Mouse (Mus musculus): Measurements from ENCODE around the gene Nmnat2.
"Not testable (repeated sequence)": the region's sequence is repeated elsewhere in the genome, so short reads cannot be mapped to it uniquely, and the experiment has no call there.

Gene Nmnat2

DNA sequence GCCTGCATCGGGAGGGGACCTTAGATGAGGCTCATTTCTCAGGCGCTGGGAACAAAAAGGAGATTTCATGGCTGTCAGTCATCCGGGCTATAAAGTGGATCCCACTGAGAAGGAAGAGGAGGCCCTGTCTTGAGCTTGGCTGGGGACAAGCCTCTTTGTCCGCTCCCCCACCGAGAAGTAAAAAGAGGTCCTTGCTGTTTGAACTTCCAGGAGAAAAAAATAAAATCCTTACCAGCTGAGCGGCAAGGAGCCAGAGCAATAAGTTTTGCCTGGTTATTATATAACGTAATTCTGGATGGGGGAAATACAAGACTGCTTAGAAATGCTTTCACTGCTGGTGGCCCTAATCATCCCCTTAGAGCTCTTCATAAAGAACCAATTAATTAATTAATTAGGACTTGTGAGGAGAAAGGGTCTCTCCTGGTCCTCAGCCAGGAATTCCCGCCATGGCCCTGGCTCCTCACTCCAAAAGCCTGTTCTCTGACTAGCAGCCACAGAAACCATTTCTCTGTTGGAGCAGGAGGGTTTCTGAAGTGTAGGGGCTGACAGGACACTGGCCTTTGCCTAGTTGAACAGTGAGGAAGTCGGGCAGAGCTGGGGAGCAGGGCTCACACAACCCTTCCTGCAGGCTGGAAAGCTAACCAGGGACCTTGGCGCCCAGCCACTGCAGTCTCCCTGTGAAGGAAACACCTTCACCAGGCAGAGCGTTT is 99.5 kb downstream of the Nmnat2 start:
- no peak for DNase-seq (ENCODE audit: low spot score in 2 of 2)

DNA sequence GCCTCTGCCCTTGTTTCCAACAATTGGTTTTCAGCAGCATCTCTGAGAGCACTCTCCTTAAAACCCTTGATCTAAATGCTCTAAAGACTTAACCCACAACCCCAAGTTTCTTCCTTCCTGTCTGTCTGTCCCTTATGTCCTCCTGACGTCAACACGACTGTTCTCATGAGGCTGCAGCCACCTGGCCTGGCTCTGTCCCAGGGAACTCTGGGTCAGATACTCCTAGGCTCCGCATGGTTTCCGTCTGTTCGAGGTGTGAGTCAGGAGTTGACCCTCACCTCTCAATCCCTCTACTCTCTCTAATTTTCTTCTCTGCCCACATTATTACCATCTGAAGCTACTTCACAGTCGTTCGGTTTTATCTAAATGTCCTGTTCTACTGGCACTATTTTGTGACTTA is 103.5 kb downstream of the Nmnat2 start:
- DNase-seq (ENCODE audit: low spot score in 2 of 2) = no peak

DNA sequence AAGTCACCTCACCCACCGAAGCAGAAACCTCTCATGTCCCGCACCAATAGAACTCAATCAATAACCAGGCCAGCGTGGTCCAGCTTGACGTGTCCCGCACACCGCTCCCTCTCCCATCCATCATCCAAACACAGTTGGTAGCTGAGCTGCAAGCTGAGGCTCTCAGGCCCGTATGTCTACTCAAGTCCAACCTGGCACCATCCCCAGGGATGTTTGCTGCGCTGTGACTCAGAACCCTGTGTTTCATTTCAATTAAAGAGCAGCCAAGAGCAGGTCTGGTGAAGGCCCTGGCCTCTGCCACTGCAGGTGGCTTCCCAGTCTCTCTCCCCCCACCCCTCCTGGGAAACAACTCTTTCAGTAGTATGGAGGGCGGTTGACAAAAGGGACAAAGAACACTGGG is 104.8 kb downstream of the Nmnat2 start:
- no peak for DNase-seq (ENCODE audit: low spot score in 2 of 2)

DNA sequence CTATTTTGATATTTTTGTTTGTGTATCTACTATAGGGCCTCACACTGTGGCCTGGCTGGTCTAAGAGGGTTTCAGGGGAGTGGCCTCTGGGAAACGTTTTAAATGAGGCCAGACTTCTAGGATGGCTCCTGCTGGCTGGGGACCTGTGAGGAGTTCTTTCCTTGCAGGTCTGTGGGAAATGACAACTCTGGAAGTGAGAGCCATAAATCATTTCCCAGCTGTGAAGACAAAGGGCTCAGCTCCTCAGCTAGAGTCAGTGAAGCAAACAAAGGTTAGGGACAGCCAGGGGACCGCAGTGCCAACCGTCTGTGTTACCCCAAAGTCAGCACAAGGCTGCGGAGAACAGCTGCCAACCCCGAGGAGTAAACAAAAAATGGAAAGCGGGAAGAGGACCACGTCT is 107.8 kb downstream of the Nmnat2 start:
- DNase-seq (ENCODE audit: low spot score in 2 of 2) = no peak

DNA sequence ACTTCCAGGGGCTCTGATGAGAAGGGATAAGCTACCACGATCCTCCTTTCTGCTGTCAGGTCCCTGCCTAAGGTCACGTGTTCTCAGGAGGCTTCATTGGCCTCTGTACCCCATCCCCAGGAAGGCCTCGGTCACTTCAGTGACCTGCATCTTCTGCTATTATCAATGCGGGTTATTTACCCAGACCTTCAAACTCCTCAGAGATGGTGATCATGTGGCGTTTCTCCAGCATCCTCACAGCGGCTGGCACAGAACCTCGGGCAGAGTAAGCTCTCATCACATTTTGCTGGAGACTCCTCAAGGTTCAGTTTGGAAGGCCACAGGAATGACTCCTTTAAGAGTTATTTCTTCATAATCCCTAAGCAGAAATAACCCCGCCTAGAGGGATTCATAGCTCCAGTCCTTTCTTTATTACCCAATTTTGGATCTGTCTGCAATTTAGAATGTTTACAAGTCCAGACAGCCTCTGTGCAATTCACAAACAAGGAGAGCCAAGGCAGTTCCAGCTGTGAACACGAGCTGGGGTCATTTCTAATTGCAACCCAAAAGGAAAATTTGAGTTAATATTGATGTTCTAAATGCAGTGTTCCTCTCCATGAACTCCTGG is 110.1 kb downstream of the Nmnat2 start:
- no peak for DNase-seq (ENCODE audit: low spot score in 2 of 2)

DNA sequence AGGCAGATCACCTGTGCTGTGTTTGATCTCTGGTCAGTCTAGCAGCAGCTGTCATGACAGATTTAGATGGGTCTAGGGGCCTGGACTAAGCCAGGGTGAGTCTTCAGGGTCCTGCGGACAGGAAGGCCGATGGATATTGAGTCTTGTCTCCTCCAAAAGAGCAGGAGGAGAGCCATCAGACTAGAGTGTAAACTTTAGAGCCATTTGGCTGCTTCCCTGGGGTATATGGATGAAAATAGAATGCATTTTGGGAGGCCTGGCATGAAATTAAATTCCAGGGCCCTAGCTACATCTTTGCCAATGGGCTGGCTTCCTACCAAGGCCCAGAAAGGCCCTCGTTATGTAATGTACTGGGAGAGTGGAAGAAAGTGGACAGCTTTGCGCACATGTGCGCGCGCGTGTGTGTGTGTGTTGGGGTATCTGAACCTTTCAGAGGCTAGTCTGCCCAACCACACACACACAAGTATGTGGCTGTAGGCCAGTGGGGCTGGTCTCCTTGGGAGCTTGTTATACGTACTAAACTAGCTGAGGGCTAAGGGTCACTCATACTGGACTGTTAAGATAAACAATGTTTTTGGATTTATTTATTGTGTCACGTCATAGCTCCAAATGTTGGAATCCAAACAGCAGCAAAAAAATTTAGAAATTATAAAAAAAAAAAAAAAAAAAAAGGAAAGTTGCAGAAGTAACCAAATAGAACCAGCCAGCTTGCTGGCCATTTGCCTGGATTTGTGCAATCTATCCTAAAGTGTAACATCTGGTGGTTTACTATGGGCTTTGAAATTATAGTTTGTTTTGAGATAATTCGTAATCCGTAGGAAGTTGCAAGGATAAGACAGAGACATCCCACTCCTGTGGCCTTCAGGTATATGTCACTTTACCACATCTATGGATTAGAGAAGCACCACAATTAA is 110.9 kb downstream of the Nmnat2 start:
- DNase-seq (ENCODE audit: low spot score in 2 of 2) = no peak

DNA sequence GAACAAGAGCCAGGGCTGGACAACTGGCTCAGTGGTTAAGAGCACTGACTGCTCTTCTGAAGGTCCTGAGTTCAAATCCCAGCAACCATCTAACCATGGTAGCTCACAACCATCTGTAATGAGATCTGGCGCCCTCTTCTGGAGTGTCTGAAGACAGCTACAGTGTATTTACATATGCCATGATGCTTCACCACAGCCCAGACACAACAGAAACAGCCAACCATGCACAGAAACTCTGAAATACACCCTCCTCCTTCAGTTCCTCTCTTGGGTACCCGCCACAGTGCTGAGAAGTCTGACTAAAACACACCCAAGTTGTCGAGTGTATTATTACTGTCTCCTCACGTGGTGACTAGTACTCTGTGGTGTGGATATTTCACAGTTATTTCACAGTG is 111.6 kb downstream of the Nmnat2 start:
- no peak for DNase-seq (ENCODE audit: low spot score in 2 of 2)

DNA sequence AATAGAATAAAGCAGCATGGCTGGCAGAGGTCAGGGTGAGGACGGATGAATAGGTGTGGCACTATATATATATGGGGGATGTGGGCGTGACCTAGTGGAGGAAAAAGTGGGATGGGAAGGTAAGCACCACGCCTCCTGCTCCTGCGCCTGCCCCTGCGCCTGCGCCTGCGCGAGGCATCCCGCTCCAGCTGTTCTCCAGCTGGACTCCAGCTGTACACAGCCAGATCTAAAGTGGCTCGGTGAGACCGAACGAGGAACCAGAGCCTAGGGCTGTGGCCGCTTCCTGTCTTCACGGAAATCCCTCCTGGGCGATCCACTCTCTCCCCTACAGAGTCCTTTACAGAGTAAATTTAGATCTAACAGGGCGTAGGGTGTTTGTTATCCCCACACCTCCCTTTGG is 116.8 kb downstream of the Nmnat2 start:
- no peak for DNase-seq (ENCODE audit: low spot score in 2 of 2)

DNA sequence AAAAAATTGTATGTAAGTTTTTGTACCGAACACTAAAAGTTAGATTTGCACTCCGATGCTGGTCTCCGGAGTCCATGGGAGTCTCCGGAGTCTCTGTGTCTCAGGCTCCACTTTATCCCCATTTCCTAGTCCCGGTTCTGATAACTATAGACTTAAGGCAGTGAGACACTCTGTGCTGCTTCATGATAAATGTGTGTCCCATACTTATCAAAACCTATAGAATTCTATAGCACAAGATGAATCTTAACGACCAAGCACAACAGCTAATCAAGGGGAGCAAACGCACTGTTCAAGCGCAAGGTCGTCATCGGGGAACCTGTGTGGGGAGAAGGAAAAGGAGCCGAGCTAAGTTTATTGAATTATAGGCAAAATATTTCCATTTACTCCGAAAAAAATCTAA is 117.2 kb downstream of the Nmnat2 start:
- no peak for DNase-seq (ENCODE audit: low spot score in 2 of 2)

DNA sequence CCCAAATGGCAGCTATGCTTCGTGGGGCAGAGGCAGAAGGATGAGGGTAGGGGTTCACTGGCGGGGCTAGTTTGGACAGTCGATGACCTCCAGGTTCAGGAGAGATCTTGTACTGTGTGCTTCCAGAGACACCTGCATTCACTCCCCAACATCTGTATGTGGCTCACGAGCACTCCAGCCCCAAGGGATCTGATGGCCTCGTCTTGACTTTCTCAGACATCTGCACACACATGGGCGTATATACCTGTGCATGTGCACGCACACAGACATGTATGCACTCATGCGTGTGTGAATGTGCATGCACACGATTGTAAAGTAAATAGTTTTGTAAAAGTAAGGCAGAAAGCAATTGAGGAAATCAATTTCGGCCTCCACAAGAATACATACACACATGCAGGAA is 117.9 kb downstream of the Nmnat2 start:
- DNase-seq (ENCODE audit: low spot score in 2 of 2) = no peak

DNA sequence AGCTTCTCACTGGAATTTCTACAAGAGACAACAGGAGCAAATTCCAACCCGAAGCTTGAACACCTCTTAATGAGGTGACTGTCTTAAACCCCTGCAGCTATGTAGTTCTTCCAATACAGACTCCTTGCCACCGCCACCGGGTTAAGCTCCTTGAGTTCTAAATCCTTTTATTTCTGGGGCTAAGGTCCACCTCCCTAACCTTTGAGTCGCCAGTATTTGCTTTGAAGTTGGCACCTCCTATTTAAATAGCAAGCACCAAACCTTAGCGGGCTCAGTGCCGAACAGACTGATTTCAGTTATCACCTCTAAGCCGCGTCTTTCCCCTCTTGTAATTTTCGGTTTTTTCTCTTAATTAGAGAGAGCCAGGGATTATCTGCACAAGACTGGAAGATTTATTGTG is 118.6 kb downstream of the Nmnat2 start:
- DNase-seq (ENCODE audit: low spot score in 2 of 2) = no peak

DNA sequence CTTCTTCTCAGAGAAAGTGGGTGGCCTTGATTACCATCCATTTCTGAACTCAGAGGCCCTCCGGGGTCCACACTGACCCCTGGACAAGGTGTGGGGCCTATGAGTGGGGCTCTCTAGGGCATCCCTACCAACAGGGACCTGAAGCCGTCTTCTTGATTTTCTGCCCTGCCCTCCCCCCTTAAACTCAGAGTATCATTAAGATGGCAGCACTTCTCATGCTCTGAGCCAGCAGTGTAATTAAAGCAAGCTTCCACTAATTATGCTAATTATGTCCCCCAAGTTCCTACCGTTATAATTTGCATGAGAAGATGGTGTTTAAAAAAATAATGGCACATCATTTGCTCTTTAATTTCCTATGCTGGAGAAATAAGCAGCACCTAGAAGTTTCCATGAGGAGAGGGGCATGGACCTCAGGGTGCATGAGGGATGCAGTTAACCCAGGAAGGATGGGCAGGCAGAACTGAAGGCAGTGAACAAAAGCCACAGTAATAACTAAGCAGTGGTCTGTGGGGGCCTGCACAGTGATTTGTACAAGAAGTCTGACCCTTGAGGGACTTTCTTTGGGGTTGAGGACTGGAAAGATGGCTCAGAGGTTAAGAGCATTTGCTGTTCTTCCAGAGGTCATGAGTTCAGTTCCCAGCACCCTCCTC is 120.4 kb downstream of the Nmnat2 start:
- no peak for DNase-seq (ENCODE audit: low spot score in 2 of 2)

DNA sequence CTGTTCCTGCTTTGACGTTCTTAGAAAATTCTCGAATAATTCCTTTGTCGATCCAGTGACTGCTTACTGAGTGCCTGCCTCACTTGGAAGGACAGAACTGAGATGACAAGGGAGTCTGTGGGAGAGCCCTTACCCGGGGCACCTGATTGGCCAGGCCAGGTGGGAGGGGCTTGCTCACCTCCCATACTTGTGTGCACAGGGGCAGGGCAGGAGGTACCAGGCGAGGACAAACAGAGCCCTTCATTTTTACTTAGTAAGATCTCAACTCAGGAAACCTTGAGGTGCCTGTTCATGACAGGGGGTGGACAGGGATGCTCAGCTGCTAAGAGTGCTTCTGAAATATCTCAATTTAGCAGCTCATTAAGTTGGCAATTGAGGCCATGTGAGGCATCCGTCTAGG is 121.2 kb downstream of the Nmnat2 start:
- no peak for DNase-seq (ENCODE audit: low spot score in 2 of 2)

DNA sequence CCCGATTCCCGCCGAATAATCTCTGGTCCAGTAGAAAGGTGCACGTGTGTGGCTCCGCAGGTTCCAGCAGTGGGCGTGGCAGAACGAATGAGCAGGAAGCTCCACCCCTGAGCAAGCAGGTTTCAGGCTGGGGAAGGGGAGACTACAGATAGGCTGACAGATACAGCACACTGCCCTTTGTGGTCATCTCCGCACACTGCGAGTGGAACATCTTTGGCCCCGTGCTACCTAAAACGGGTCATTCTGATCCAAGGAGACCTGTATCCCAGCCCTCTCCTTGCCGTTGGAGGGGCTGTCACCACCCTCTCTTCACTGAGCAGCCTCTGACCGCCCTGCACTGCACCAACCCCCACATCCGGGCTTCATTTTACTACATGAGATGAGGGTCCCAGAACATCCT is 128.4 kb downstream of the Nmnat2 start:
- not testable (repeated sequence) for DNase-seq (ENCODE audit: low spot score in 2 of 2)

DNA sequence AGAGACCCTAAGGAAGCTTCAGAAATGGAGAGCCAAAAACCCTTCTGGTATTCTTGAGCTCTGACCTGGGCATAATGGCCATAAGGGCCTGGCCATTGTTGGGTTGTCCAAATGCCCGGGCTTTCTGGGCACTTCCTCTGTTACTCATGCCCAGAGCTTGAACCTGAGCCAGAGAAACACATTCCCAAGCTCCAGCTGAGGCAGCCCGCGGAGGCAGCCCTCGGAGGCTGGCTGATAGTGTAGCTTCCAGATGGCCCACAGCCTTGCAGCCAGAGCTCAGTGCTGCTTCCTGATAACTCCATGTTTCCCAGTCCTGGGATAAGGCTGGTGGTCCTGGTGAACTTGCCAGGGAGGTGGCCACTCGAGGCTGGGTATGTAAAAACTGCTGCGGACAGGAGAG is 129.4 kb downstream of the Nmnat2 start:
- no peak for DNase-seq (ENCODE audit: low spot score in 2 of 2)

DNA sequence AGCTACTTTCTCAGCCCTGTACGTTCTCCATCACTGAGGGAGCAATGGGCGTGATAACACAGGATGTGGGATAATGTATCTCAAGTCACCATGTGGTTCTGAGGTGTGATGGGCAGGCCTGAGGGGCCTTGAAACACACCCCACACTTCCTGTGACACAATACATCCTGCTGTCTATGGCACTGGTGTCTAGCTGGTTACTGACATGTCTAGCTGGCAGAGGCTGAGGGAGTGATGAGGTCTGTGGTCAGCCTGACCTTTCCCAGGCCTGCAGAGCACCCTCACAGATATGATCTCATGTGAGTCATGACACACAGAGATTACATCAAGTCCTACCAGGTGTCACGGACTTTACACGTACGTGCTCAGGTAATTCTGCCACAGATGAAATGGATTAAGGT is 130.4 kb downstream of the Nmnat2 start:
- no peak for DNase-seq (ENCODE audit: low spot score in 2 of 2)

DNA sequence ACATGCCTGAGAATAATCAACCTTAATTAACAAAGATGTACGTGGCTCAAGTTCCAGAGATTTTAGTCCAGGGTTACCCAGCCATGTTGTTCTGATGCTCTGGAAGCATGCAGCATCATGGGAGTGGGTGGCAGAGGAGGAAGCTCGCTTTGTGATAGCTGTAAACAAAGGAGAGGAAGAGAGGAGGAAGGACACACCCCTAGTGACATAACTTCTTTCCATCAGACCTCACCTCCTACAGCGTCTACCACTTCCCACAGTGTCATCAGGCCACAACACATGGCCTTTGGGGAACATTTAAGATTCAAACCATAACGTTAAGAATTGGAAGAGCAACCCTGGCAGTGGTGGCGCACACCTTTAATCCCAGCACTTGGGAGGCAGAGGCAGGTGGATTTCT is 133.0 kb downstream of the Nmnat2 start:
- no peak for DNase-seq (ENCODE audit: low spot score in 2 of 2)

DNA sequence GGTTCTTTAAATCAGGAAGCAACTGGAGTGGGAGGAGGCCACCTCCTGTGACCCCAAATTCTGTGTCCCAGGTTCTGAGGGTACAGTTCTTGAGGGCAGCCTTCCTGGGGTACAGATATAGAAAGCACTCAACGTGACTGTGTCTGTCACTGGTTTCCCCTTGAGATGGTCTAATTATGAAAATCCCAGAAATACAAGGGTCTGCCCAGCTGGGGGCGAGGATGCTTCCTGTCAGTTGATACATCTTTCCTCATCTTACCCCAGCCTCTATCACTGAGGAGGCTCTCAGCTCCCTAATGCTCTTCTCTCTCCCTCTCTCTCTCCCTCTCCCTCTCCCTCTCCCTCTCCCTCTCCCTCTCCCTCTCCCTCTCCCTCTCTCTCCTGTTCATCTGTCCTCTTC is 135.3 kb downstream of the Nmnat2 start:
- peak in 1 of 2 experiments; percentile 28 for DNase-seq (ENCODE audit: low spot score in 2 of 2)

DNA sequence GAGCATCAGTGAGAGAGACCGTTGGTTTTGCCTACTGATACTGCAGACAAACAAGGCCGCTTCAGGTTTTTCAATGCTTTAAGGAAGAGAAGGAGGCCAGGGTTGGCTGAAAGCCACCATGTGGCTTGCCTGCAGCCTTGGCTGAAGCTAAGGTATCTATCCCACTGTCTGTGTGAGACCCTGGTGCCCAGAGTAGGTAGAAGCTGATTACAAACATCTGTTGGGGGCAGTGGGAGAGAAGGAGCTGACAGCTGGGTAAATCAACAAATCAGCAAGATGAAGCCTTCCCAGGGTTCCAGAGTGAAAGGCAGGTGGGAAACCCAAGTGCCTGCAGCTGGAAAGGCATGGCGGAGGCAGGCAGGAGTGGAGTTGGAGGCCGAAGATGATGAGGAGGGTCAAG is 136.0 kb downstream of the Nmnat2 start:
- DNase-seq (ENCODE audit: low spot score in 2 of 2) = no peak

DNA sequence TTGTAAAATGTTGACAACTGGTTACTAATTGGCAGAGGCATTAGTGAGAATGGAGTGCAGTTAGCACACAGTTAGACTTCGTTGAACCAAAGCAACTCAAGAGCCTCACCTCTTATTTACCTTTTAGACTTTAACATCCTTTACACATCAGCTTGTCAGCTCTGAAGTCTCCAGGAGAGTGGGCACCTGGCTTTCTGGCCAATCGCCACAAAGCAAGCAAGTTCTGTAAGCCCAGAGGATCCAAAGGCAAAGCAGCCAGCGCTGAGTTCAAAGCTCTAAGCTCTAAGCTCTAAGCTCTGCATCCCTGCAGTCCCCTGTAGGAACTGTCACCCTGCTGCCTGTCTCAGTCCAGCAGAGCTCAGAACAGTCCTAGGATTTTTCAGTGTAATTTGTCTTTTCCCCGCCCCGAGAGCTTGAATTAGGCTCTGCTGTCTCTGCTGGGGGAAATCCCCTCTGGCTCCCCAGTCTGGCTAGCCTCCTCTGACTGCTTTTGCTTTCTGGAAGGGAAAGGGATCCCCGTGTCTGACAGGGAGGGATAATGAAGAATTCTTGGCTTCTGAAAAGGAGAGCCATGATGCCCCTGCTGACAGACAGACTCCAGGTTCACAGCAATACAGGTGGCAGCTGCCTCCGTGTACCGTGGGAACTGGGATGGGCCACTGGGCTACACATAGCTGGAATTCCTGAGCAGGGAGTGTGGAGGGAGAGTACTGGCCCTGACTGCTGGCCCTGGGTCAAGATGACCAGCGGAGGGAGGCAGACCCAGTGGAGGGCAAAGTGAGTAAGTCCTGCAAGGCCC is 136.8 kb downstream of the Nmnat2 start:
- DNase-seq (ENCODE audit: low spot score in 2 of 2) = no peak

DNA sequence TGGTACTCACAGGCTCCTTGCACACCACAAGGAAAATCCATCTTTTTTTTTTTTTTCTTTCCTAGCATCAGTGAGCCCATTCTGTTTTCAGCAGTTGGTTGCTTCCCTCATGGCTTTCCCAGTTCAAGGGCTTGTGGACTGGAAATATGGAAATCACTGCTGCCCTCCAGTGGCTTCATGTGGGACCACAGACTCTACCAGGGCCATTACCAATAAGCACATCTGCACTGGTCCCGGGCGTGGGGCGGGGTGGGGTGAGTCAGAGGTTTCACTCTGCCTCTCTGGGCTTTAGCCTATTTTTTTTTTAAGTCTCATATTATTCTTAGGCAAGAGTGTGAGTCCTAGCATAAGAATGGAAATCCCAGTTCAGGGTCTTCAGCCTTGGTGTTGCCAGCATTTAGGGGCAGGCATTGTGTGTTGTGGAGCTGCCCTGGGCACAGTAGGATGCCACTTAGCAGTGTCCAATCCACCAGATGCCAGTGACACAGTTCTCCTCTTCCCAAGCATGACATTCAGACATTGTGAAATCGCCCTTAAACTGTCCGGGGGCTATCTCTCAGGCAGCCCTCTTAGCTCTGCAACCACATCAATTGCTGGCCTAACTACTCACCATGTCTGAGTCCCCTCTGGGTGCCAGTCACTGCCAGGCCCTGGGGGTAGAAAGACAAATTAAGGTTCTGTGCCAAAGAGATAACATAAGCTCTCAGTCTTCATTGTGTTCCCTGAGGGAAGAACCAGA is 137.6 kb downstream of the Nmnat2 start:
- DNase-seq (ENCODE audit: low spot score in 2 of 2) = peak; percentile 18 to 48

All from thymus, postnatal 10 days (tissue).